Mouse (Mus musculus) urinary bladder, adult 18-20 months (tissue): ENCODE results near the gene Use1.
A peak's percentile ranks its signal among the peaks of the same experiment; 100 is the strongest.

Source experiments
- DNase-seq, 2 experiments: peaks; one replicate each; pipeline ENCODE4 v3.0.0; 2022; ENCODE audit warnings: low spot score in 2 of 2, mixed read lengths in 2 of 2

Use1 gene

GRCm38 (mm10) chr8:71402446-71402964, 35.9 kb downstream of the Use1 start:
- DNase-seq, result no peak

GRCm38 (mm10) chr8:71403107-71403885, 36.6 kb downstream of the Use1 start:
- no peak for DNase-seq

DNA sequence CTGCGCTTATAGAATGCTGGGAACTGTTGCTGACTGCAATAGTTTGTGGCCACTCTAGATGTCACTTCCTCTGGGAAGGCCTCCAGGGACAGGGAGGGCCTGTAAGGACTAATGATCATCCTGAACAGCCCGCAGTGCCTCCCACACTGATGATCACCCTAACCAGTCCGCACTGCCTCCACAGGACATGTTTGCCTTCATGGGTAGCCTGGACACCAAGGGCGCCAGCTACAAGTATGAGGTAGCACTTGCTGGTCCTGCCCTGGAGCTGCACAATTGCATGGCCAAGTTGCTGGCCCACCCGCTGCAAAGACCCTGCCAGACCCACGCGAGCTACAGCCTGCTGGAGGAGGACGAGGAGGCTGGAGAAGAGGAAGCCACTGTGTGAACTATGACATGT, 37.4 kb downstream of the Use1 start:
- no peak for DNase-seq

DNA sequence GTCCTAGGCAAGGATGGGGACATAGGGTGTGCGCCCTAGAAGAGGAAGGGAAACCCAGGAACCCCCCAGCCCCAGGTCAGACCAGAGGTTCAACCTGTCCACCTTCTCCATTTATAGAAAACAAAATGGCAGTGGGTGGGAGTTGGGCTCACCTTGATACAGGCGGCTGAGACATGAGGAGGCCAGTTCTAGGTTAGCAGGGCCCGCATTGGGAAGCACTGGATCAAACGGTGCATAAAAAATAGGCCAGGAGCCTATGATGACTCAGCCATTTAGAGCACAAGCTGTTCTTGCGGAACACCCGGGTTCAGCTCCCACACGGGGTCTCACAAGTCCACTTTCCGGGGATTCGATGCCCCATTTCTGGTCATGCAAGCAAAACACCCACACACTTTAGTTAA, 38.3 kb downstream of the Use1 start:
- no peak for DNase-seq

DNA sequence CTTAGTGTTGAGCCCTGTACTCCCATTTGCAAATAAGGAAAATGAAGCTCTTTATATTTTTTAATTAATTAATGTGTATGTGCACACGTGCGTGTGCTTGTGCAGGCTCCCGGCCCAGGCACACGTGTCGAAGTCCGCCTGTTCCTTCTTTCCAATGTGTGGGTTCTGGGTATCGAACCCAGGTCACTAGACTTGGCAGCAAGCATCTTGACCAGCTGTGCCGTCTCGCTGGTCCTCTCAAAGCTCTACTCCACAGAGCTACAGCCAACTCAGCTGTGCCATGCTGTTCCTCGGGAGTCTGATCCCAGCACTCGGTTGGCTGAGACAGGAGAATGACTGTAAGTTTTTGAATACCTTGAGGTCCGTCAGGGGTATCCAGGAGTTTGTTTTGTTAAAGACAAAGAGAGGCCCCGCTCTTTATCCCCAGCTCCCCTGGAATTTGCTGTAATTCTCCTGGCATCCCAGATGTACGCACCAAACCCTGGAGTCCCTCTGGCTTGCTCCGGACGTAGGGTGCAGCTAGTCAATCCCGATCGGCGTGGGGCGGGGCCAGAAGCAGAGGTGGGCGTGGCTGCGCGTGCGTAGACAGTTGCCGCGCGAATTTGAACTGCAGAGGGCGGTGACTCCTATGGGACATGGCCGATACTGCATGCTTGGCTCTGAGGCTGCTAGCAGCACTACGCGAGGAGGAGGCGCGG, 38.9 kb downstream of the Use1 start, which contains the start of gene Ankle1:
Ankle1 (plus strand) TSS at position 610 of the 698 bp plus-strand sequence.
- peak; percentile 93 to 100 for DNase-seq

DNA sequence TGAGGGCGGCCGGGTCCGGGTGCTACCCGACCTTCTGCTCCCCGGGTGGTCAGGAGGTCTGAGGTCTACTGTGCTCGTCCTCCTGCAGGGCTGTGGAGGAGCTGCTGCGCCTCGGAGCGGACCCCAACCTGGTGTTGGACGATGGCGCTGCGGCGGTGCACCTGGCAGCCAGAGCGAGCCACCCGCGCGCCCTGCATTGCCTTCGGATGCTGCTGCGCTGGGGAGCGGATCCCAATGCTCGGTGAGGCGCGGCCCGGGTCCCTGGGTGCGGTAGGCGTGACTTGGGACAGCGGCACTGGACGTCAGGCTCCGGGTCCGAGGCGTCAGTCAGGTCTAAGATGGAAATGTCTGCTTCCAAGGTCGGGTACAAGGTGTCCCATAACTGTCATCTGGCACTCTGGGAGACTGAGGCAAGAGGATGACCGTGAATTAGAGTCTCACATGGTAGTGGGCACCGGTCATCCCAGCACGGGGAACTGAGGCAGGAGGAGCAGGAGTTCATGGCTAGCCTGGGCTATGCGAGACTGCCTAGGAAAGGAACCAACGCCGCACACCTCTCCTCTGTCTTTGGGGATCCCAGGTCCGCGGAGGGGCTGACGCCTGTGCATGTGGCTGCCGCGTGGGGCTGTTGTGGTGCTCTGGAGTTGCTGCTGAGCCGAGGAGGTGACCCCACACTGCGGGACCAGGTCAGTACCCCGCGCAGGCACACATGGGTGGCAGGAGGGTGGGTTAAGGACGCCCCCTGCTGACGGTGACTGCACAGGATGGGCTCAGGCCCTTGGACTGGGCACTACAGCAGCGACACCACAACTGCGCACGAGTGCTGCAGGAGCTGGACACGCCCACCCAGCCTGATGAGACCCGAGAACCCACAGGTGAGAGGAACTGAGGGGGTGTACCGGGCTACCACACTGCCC, 39.7 kb downstream of the Use1 start:
- peak in 1 of 2 experiments; percentile 38 for DNase-seq

DNA sequence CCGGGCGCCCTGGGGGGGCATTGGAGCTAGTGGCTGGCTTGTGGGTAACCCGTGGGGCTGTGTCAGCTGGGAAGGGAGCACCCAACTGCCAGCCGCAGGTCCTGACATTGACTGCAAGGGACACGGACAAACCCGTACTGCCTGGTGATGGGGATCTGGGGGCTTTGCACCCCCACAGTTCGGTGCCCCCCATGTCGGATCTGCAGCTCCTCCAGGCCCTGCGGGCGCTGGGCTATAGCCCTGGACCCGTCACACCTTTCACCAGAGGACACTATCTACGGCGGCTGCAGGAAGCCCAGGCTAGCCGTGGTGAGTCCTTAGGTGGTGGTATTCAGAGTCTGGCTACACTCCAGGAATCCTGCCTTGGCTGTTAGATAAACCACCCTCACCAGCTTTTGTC, 40.8 kb downstream of the Use1 start:
- DNase-seq, result no peak

DNA sequence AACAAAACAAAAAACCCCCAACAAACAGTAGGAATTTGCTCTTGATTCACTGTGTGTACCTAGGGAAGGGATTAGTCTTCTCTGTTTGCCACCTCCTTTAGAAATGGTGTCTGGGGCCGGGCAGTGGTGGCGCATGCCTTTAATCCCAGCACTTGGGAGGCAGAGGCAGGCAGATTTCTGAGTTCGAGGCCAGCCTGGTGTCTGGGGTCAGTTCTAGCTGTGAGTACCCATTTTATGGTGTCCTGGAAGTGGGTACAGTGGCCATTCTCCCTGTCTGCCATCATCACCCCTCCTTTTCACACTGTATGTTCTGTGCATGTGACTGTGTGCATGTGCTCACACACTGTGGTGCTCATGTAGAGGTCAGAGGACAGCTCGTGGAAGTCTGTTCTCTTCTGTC, 41.6 kb downstream of the Use1 start:
- DNase-seq, result no peak

GRCm38 (mm10) chr8:71411535-71412273, 45.1 kb downstream of the Use1 start:
- DNase-seq, result no peak
